Mouse (Mus musculus) forebrain, embryonic 10.5 days (tissue): Measurements from ENCODE around the gene Senp1. TPM values are rescaled to one million over a fixed set of nuclear protein-coding genes. Genes with fewer than 3 reads are reported as not detected.
A peak's percentile ranks its signal among the peaks of the same experiment; 100 is the strongest.

Experiments
- DNase-seq: peaks from one replicate; pipeline ENCODE4 v3.0.0-alpha.2; 2017; ENCODE audit warnings: low spot score; ENCODE audit errors: extremely low spot score
- H3K27ac ChIP-seq: fragments of 300-500 bp; sonication (generic); 2 replicates; pipeline ENCODE4 v1.5.1; 2016; ENCODE audit warnings: mild to moderate bottlenecking
- H3K27me3 ChIP-seq: fragments of 300-500 bp; sonication (generic); 2 replicates; pipeline ENCODE4 v1.6.1; 2016; ENCODE audit warnings: mild to moderate bottlenecking; ENCODE audit not compliant: poor library complexity, severe bottlenecking
- H3K36me3 ChIP-seq: fragments of 300-500 bp; sonication (generic); replicated peaks from 2 replicates; pipeline ENCODE4 v1.6.1; 2016; ENCODE audit warnings: mild to moderate bottlenecking, moderate library complexity
- H3K4me1 ChIP-seq: fragments of 300-500 bp; sonication (generic); 2 replicates; pipeline ENCODE4 v1.6.1; 2016
- H3K4me3 ChIP-seq: fragments of 300-500 bp; sonication (generic); 2 replicates; pipeline ENCODE4 v1.5.1; 2016; ENCODE audit warnings: mild to moderate bottlenecking, moderate library complexity
- H3K9me3 ChIP-seq: fragments of 300-500 bp; sonication (generic); 2 replicates; pipeline ENCODE4 v1.6.1; 2016; ENCODE audit warnings: mild to moderate bottlenecking, moderate library complexity
- WGBS: fragments of 180-500 bp; shearing (Covaris S2); methylation state at CpG from one replicate; pipeline ENCODE4 v1.1.7; 2016; 5-methylcytosine and 5-hydroxymethylcytosine counted together
- polyA plus RNA-seq: library from polyadenylated mRNA; unstranded; fragments of >200 nt; fragmentation: Nextera tagmentation; extraction: Ambion mirVana; gene quantifications from 2 replicates; pipeline ENCODE4 v1.2.1, GENCODE M21; 2016

Senp1 gene
- polyA plus RNA-seq, 1 experiment from 2014 or later = 49.4 TPM

- H3K9me3 ChIP-seq = no peaks in the 10 kb centered on the region
- peaks cover 67% of the 10 kb centered on the region for H3K4me1 ChIP-seq
- peak overlapping the region; percentile 85 for H3K27ac ChIP-seq
- no peak for DNase-seq
- no peak overlapping the region for H3K4me3 ChIP-seq
- H3K27me3 ChIP-seq = peaks cover 6% of the 10 kb centered on the region; the same call in 1 of the 2 replicates
- peaks cover 2% of the 10 kb centered on the region; the same call in 1 of the 2 replicates for H3K36me3 ChIP-seq
- WGBS = 37% methylated on average over 12 of the region's 12 CpGs
Measured at GRCm38 (mm10) chr15:98026967-98027904, 66.3 kb downstream of the Senp1 start.

GRCm38 (mm10) chr15:98025611-98026010 is 67.9 kb downstream of the Senp1 start:
- WGBS = 52% methylated on average over 4 of the region's 4 CpGs

GRCm38 (mm10) chr15:98023137-98023536 is 70.4 kb downstream of the Senp1 start:
- Histone ChIP-seq H3K9me3 (no peaks in the 10 kb centered on the region), H3K27me3 (peaks cover 6% of the 10 kb centered on the region; the same call in 1 of the 2 replicates), H3K27ac (peak overlapping the region; percentile 56), H3K4me3 (no peak overlapping the region), H3K36me3 (no peaks in the 10 kb centered on the region), H3K4me1 (peaks cover 53% of the 10 kb centered on the region)
- DNase-seq = no peak
- WGBS = 26% methylated on average over 3 of the region's 3 CpGs

More at GRCm38 (mm10) chr15:98025611-98026010, 67.9 kb downstream of the Senp1 start:
- DNase-seq = no peak
- Histone ChIP-seq H3K9me3 (no peaks in the 10 kb centered on the region), H3K27me3 (peaks cover 6% of the 10 kb centered on the region; the same call in 1 of the 2 replicates), H3K27ac (0 out of 2 replicates have a peak overlapping the region, but pooled peaks have one; percentile 12), H3K4me1 (peaks cover 61% of the 10 kb centered on the region), H3K36me3 (no peaks in the 10 kb centered on the region), H3K4me3 (no peak overlapping the region)

GRCm38 (mm10) chr15:98021886-98022285 is 71.7 kb downstream of the Senp1 start:
- H3K9me3 ChIP-seq = no peaks in the 10 kb centered on the region
- peaks cover 41% of the 10 kb centered on the region for H3K4me1 ChIP-seq
- H3K36me3 ChIP-seq = no peaks in the 10 kb centered on the region
- no peak overlapping the region for H3K27ac ChIP-seq
- no peak for DNase-seq
- H3K27me3 ChIP-seq = peaks cover 6% of the 10 kb centered on the region; the same call in 1 of the 2 replicates
- no peak overlapping the region for H3K4me3 ChIP-seq
- WGBS = 74% methylated on average over 2 of the region's 2 CpGs

GRCm38 (mm10) chr15:98019047-98019446 is 74.5 kb downstream of the Senp1 start:
- H3K4me1 ChIP-seq = peaks cover 19% of the 10 kb centered on the region
- DNase-seq = no peak
- no peak overlapping the region for H3K4me3 ChIP-seq
- 77% methylated on average over 3 of the region's 3 CpGs for WGBS
- no peaks in the 10 kb centered on the region for H3K9me3 ChIP-seq
- H3K27ac ChIP-seq = peak overlapping the region; percentile 57; the same call in 1 of the 2 replicates
- H3K36me3 ChIP-seq = no peaks in the 10 kb centered on the region
- H3K27me3 ChIP-seq = no peaks in the 10 kb centered on the region

- WGBS = 89% methylated on average over 4 of the region's 4 CpGs
- Histone ChIP-seq H3K4me3 (no peak overlapping the region), H3K27ac (no peak overlapping the region), H3K27me3 (no peaks in the 10 kb centered on the region), H3K36me3 (no peaks in the 10 kb centered on the region), H3K9me3 (no peaks in the 10 kb centered on the region), H3K4me1 (peaks cover 13% of the 10 kb centered on the region)
- DNase-seq = no peak
Measured at GRCm38 (mm10) chr15:98017925-98018324, 75.6 kb downstream of the Senp1 start.

- Histone ChIP-seq H3K27me3 (peaks cover 38% of the 10 kb centered on the region), H3K9me3 (no peaks in the 10 kb centered on the region), H3K4me1 (peaks cover 5% of the 10 kb centered on the region; the same call in 1 of the 2 replicates), H3K27ac (no peak overlapping the region), H3K4me3 (no peak overlapping the region), H3K36me3 (no peaks in the 10 kb centered on the region)
- DNase-seq = no peak
- 61% methylated on average over 6 of the region's 6 CpGs for WGBS
Measured at GRCm38 (mm10) chr15:98012810-98013209, 80.7 kb downstream of the Senp1 start.

GRCm38 (mm10) chr15:98005181-98005580 is 88.4 kb downstream of the Senp1 start:
- DNase-seq = no peak
- peaks cover 83% of the 10 kb centered on the region for H3K27me3 ChIP-seq
- 5% methylated on average over 11 of the region's 11 CpGs for WGBS
- peaks cover 4% of the 10 kb centered on the region; the same call in 1 of the 2 replicates for H3K36me3 ChIP-seq
- H3K4me1 ChIP-seq = peaks cover 57% of the 10 kb centered on the region
- peak overlapping the region; percentile 71 for H3K4me3 ChIP-seq
- peak overlapping the region; percentile 93 for H3K27ac ChIP-seq
- H3K9me3 ChIP-seq = no peaks in the 10 kb centered on the region

GRCm38 (mm10) chr15:98004740-98005159 is 88.8 kb downstream of the Senp1 start:
- Histone ChIP-seq H3K36me3 (peaks cover 8% of the 10 kb centered on the region), H3K9me3 (no peaks in the 10 kb centered on the region), H3K27ac (peak overlapping the region; percentile 93), H3K4me1 (peaks cover 61% of the 10 kb centered on the region), H3K27me3 (peaks cover 84% of the 10 kb centered on the region), H3K4me3 (peak overlapping the region; percentile 71)
- no peak for DNase-seq
- WGBS = under 1% methylated on average over 19 of the region's 19 CpGs

- Histone ChIP-seq H3K4me3 (peak within 1 kb of the TSS; percentile 71), H3K36me3 (peaks cover 15% of the 10 kb centered on the region), H3K9me3 (no peaks in the 10 kb centered on the region), H3K4me1 (peaks cover 68% of the 10 kb centered on the region), H3K27ac (peak within 1 kb of the TSS; percentile 93), H3K27me3 (peaks cover 84% of the 10 kb centered on the region)
- peak; percentile 87 for DNase-seq
- WGBS = under 1% methylated on average over 59 of the region's 59 CpGs
Measured at GRCm38 (mm10) chr15:98003822-98004739, 89.5 kb downstream of the Senp1 start, which contains the start of gene Col2a1. Col2a1 (minus strand) TSS chr15:98004695.

- peak; percentile 70 for DNase-seq
- peak overlapping the region; percentile 93 for H3K27ac ChIP-seq
- no peaks in the 10 kb centered on the region for H3K9me3 ChIP-seq
- peaks cover 71% of the 10 kb centered on the region for H3K4me1 ChIP-seq
- peak overlapping the region; percentile 71 for H3K4me3 ChIP-seq
- under 1% methylated on average over 42 of the region's 42 CpGs for WGBS
- peaks cover 86% of the 10 kb centered on the region for H3K27me3 ChIP-seq
- peaks cover 23% of the 10 kb centered on the region for H3K36me3 ChIP-seq
Measured at GRCm38 (mm10) chr15:98002991-98003821, 90.3 kb downstream of the Senp1 start.
